Mouse (Mus musculus) thymus, postnatal 25 days (tissue): ENCODE data around the gene Akr1d1.

Source experiments
- DNase-seq: peaks from one replicate; pipeline ENCODE4 v3.0.0; 2022

Akr1d1 gene

GRCm38 (mm10) chr6:37529940-37530339, at the start of gene Akr1d1:
Akr1d1 (plus strand) TSS chr6:37530173.
- DNase-seq: no peak

- no peak for DNase-seq
These were observed 48.8 kb upstream of the Akr1d1 start for GRCm38 (mm10) chr6:37481147-37481546.

GRCm38 (mm10) chr6:37483262-37483661, 46.7 kb upstream of the Akr1d1 start:
- no peak for DNase-seq

GRCm38 (mm10) chr6:37484588-37485070, 45.3 kb upstream of the Akr1d1 start:
- no peak for DNase-seq

GRCm38 (mm10) chr6:37486502-37486901, 43.5 kb upstream of the Akr1d1 start:
- DNase-seq: no peak

- no peak for DNase-seq
These were observed 37.7 kb upstream of the Akr1d1 start for GRCm38 (mm10) chr6:37492241-37492640.

GRCm38 (mm10) chr6:37494957-37495356, 35.0 kb upstream of the Akr1d1 start:
- DNase-seq: no peak

- DNase-seq: no peak
These were observed 33.1 kb upstream of the Akr1d1 start for GRCm38 (mm10) chr6:37496866-37497265.

- DNase-seq: no peak
These were observed 24.4 kb upstream of the Akr1d1 start for GRCm38 (mm10) chr6:37505588-37505987.

- DNase-seq: no peak
These were observed 23.0 kb upstream of the Akr1d1 start for GRCm38 (mm10) chr6:37506909-37507515.

GRCm38 (mm10) chr6:37510786-37511185, 19.2 kb upstream of the Akr1d1 start:
- DNase-seq: no peak

- no peak for DNase-seq
These were observed 9.2 kb upstream of the Akr1d1 start for GRCm38 (mm10) chr6:37520631-37521375.

- DNase-seq: no peak
These were observed 2.1 kb downstream of the Akr1d1 start for GRCm38 (mm10) chr6:37532036-37532435.

GRCm38 (mm10) chr6:37536831-37537230, 6.9 kb downstream of the Akr1d1 start:
- no peak for DNase-seq

GRCm38 (mm10) chr6:37537801-37538200, 7.8 kb downstream of the Akr1d1 start:
- DNase-seq: no peak

- DNase-seq: no peak
These were observed 8.8 kb downstream of the Akr1d1 start for GRCm38 (mm10) chr6:37538792-37539191.

GRCm38 (mm10) chr6:37539403-37539802, 9.4 kb downstream of the Akr1d1 start:
- DNase-seq: no peak

- DNase-seq: no peak
These were observed 10.1 kb downstream of the Akr1d1 start for GRCm38 (mm10) chr6:37540113-37540512.

GRCm38 (mm10) chr6:37541171-37541570, 11.2 kb downstream of the Akr1d1 start:
- DNase-seq: no peak

GRCm38 (mm10) chr6:37542145-37542544, 12.2 kb downstream of the Akr1d1 start:
- no peak for DNase-seq

- DNase-seq: peak; percentile 28
These were observed 22.8 kb downstream of the Akr1d1 start for GRCm38 (mm10) chr6:37552760-37553159.

- DNase-seq: no peak
These were observed 24.0 kb downstream of the Akr1d1 start for GRCm38 (mm10) chr6:37553926-37554325.

GRCm38 (mm10) chr6:37554327-37554726, 24.4 kb downstream of the Akr1d1 start:
- DNase-seq: no peak

GRCm38 (mm10) chr6:37563861-37564260, 33.9 kb downstream of the Akr1d1 start:
- no peak for DNase-seq
